Mouse (Mus musculus): ENCODE results near the gene Sphkap.

DNA sequence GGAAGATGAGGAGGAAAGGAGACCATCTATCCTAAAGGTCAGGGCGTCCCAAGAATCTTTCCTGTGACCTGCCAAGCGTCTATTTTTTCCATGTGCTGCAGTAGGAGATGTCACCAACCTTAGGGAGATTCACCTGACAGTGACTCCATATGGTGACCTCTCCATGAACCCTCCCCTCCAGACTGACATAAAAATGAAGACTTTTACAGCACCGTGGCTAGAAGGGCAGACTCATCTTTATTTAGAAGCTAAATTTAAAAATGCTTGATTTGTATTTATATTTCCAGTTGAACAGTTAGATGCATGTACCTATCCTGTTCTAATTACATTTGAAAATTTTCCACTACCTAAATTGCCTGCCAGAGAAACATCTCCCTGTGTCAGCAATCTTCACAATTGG is 180.1 kb downstream of the Sphkap start:
- TF ChIP-seq POLR2A (IDR thresholded peaks at IDR 0.05; ENCODE audit: borderline replicate concordance, control insufficient read depth, low read depth, low read length) (no peak), CTCF (IDR thresholded peaks at IDR 0.05; ENCODE audit: control insufficient read depth, insufficient read depth, low read length) (no peak)
